Mouse (Mus musculus) left cerebral cortex, postnatal 36 days (tissue): ENCODE results near the gene Pax2. TPM values are rescaled to one million over a fixed set of nuclear protein-coding genes. Genes with fewer than 3 reads are reported as not detected.

Experiments used
- DNase-seq, 2 experiments: peaks; one replicate each; pipeline ENCODE4 v3.0.0; 2021 to 2022; ENCODE audit warnings: low spot score in 2 of 2, mixed read lengths in 1 of 2
- intact Hi-C: fragments of 180-260 bp; cut with DNase I; formaldehyde crosslinking; loops from one replicate; pipeline ENCODE4 v1.15.1; 2025
- total RNA-seq, 2 experiments: library from RNA; stranded (reverse); gene quantifications; 2 replicates each; pipeline ENCODE4 v1.2.3; 2021

The Pax2 gene
- total RNA-seq, 2 experiments from 2014 or later, result 0.16 to 0.32 TPM

- intact Hi-C loops, result no loop called here
- no peak for DNase-seq
These were observed 10.1 kb upstream of the Pax2 start for GRCm38 (mm10) chr19:44745741-44746140.

- DNase-seq, result no peak
- intact Hi-C loops, result no loop called here
These were observed 9.3 kb upstream of the Pax2 start for GRCm38 (mm10) chr19:44746541-44747024.

DNA sequence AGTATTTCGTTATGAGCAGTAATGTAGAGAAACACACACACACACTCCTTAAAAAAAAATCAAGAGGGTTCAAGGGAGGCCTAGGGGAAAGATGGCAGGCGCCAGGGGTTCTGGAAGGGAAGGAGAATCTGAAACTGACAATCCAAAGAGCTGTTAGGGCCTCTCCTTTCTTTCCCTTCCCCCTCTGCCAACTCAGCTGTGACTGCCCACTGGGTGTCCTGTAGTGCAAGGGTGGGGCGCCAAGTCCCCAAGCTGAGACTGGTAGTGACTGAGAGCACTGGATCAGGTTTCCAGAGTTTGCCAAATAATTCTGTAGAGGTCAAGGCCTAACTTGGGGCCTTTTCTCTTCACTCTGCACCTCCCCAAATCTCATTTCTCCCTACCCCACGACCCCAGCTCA is 8.4 kb upstream of the Pax2 start:
- intact Hi-C loops, result no loop called here
- DNase-seq, result no peak

- no peak for DNase-seq
- intact Hi-C loops, result no loop called here
These were observed 7.6 kb upstream of the Pax2 start for GRCm38 (mm10) chr19:44748271-44748670.

DNA sequence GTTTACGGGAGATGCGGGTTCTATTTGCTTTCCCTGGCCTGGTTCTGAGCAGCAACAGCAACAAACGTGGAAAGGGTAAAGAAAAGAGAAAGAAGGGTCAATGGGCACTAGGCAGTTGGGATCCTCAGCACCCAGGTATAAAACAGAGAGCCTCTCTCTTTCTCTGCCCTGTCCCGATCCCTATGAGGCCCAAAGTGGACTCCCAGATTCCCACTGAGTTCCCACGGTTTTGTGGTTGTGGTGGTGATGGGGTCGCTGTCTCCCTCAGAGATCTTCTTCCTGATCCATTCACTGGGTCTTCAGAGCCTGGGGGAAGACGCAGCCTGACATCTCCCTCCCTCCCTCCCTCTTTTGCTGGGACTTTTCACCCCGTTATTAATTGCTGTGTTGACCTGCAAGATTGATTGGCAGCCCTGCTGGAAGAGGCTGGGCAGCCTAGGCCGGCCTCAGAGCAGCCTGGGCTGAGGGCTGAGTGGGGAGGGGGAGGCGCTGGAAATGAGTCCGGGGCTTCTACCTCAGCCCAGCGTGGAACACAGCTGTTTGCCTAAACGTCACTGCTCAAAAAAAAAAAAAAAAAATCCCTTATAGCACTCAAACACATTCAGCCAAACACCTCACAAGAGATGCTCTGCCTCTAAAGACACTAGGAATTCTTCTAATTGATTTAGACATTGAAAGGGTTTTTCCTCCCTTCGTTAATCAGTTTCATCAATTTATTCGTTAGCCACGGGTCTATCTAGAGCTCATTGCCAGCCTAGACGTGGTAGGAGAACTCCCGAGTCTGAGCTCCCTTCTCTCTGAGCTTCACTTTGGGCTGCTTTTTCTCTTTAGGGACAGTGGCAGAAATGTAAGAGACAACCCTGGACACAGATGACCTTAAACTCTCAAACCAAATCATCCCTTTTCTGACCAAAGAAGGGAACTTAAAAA is 6.5 kb upstream of the Pax2 start:
- intact Hi-C loops, result no loop called here
- DNase-seq, result no peak

GRCm38 (mm10) chr19:44750051-44751041 is 5.5 kb upstream of the Pax2 start:
- no peak for DNase-seq
- intact Hi-C loops, result loop anchor here (10.0 kb wide), 1 partner anchor 134 kb away; no protein-coding TSS in a partner anchor

DNA sequence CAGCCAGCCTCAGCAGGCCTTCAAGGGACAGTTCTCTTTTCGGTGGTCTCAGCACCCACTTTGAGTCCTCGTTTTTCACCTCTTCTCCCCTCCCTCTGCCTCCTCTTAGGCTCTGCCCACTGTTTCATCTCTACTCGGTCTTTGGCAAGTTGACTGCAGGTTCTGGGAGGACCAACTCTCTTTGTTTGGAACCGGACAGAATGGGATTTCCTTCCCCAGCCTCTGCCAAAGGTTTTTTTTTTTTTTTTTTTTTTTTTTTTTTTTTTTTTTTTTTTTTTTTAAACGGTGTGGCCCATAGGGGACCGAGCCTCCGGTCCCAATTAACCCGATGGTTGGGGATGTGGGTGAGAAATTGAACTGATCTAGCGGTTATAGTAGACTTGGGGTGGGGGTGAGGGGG is 4.8 kb upstream of the Pax2 start:
- intact Hi-C loops, result loop anchor here (10.0 kb wide), 1 partner anchor 134 kb away; no protein-coding TSS in a partner anchor
- DNase-seq, result no peak

DNA sequence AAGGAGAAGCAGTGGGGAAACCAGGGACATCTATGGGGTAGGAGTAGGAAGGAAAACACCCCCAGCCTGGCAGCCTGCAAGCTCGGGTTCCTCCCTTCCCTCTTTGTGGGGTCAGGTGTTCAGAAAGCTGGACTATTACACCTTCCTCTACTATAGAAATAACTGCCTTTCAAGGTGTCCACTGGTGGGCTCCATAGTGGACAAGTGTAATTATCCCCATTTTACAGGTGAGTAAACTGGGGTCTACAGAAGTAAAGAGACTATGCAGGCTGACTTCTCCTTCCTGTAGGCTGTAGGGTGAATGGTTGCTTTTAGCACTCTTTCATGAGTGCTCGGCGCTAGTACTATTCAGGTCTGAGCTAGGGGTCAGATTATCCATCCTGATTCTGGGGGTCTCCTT is 4.3 kb upstream of the Pax2 start:
- no peak for DNase-seq
- intact Hi-C loops, result loop anchor here (10.0 kb wide), 1 partner anchor 133 kb away; no protein-coding TSS in a partner anchor

DNA sequence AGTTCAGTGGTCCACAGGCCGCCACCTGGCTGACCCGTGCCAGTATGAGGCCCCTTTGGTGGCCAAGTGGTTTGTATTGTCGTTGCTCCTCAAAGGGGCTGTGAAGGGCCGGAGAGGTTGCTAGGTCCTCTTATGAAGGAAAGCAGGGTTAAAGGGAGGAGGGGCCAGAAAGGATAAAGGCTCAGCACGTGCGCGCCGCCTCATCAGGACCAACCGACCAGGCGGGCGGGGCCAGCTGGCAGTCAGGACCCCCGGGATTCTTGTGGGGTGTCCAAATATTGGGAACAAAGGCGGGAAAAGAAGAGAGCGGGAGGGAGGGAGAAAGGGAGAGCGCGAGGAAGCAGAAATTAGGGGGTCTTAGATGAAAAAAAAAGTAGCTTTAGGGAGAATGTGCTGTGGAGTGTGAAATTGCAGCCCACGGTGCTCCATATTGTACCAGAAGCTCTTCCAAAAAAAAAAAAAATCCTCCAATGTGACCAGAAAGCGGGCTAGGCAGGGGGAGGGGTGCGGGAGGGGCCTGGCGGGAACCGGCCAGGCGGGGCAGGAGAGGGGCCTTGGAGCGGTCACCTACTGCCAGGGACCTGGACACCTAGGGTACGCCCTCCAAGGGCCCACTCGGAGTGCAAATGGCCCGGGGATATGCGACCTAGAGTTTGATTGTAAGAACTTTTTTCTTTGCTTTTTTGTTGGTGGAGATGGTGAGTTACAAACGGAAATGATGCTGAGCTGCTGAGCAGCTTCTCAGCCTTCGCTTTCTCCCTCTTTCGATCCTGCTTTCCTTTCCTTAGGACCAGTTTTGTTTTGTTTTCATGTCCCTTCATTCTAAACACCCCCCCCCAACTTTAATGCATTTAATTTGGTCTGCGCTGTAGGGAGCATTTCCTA is 3.5 kb upstream of the Pax2 start:
- intact Hi-C loops, result loop anchor here (10.0 kb wide), 1 partner anchor 133 kb away; no protein-coding TSS in a partner anchor
- no peak for DNase-seq

DNA sequence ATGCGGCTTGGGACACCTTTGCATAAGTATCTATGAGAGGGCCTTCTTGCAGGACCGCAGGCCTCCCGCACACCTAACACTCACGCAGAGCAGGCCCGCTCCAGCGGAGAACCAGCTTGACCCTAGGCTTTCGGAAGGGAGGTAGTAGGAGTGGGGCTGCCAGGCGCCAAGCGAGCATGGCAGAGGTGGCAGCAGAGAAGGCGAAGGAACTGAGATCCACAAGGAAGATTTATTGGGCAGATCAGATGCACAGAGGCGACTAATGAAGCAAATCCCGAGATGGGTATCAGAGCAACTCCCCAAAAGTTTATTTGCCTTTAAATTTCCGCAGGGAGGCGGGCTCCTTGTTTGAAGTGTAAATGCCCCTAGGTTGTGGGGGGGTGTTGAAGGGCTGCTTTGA is 2.5 kb upstream of the Pax2 start:
- no peak for DNase-seq
- intact Hi-C loops, result loop anchor here (10.0 kb wide), 1 partner anchor 131 kb away; no protein-coding TSS in a partner anchor

DNA sequence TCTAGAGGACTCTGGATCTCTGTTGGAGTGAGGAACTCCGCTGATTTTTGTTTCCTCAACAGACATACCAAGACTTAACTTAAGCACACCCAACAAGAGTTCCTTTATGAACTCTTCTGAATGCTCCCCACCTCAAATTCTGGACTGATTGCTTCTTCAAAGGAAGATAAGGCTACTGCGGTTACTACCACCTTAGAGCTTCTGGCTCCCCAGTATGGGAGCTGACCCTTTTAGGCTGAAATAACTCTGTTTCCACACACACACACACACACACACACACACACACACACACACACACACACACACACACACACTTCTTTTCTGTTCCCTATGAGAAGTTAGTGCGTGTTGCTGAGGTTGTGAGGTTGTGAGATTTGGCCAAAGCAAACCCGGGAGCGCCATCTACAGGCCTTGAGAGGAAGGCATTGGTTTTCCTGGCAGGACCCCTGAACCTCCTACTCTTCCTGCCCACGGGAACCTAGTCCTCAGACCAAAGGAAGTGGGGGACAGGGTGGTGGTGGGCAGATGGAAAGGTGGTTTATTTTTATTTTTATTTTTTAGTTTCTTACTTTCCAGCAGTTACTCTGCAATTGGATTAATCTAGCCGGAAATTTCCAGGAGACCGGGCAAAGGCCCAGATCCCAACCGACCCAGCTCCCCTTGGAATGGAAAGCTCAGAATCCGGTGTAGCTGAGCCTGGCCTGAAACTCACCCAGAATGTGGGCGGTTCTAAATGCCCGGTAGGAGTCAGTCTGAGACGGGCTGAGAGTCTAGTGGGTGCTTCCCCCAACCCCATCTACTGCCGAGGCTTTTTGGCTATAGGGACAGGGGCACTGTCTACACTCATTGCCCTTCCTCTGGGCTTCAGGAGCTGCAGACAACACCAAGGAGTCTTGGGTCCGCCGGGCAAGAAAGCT is 1.1 kb upstream of the Pax2 start:
- intact Hi-C loops, result loop anchor here (2.0 to 10.0 kb wide), 4 partner anchors 130 to 1147 kb away; no protein-coding TSS in a partner anchor
- DNase-seq, result no peak

GRCm38 (mm10) chr19:44755378-44755692 is 510 bp upstream of the Pax2 start:
- DNase-seq, result no peak

DNA sequence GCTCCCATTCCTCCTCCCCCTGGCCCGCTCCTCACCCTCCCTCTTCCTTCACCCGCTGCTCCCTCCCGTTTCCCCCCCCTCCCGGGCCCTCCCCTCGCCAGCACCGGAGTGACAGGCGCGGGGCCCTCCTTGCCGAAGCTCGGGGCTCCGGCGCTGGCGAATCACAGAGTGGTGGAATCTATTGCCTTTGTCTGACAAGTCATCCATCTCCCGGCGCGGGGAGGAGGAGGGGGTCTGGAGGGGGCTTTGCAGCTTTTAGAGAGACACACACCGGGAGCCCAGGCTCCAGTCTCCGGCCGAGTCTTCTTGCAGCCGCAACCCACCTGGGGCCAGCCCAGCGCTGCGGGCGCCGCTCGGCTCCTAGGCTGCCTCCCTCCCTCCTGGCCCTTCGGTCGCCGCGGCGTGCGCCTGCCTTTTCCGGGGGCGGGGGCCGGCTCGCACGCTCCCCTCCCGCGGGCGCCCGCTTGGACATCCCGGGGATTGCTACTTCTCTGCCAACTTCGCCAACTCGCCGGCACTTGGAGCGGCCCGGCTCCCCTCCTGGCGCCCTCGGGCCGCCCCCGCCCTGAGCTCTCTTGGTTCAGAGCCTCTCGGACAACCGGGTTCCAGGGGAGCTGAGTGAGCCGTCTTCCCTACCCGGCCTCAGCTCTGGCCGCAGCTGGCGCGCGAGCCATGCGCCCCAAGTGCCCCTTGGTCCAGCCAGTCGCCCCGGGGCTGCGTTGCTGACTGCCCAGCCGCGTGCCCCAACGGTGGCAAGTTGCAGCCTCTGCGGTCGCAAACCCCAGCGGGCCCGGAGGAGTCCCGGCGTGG is 781 bp downstream of the Pax2 start:
- no peak for DNase-seq
- intact Hi-C loops, result loop anchor here (5.0 to 10.0 kb wide), 3 partner anchors 128 to 1149 kb away; no protein-coding TSS in a partner anchor

More at GRCm38 (mm10) chr19:44755378-44755692, 510 bp upstream of the Pax2 start:
- intact Hi-C loops, result loop anchor here (2.0 to 10.0 kb wide), 4 partner anchors 129 to 1148 kb away; no protein-coding TSS in a partner anchor

DNA sequence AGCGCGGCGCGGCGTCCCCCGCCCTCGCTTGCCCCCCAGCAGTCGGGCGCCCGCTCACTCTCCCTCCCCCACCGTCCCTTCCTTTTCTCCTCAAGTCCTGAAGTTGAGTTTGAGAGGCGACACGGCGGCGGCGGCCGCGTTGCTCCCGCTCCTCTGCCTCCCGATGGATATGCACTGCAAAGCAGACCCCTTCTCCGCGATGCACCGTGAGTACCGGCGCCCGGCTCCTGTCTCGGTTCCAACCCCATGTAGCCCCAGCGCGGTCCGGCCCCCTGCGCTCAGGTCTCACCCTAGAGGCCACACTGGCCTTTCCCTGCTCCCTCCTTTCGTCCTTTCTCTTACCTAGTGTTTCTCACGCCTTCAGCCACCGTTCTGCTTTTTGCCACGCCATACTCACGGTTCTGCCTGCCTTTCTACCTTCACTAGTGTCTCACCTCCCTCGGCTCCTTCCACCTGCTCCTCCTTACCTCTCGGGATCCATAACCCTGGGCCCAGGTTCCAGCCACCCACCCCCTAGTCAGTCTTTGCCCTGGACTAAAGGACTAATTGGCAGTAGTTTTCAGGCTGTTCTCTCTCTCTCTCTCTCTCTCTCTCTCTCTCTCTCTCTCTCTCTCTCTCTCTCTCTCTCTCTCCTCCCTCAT is 1.5 kb downstream of the Pax2 start:
- DNase-seq, result no peak
- intact Hi-C loops, result loop anchor here (5.0 to 10.0 kb wide), 3 partner anchors 127 to 1150 kb away; no protein-coding TSS in a partner anchor

DNA sequence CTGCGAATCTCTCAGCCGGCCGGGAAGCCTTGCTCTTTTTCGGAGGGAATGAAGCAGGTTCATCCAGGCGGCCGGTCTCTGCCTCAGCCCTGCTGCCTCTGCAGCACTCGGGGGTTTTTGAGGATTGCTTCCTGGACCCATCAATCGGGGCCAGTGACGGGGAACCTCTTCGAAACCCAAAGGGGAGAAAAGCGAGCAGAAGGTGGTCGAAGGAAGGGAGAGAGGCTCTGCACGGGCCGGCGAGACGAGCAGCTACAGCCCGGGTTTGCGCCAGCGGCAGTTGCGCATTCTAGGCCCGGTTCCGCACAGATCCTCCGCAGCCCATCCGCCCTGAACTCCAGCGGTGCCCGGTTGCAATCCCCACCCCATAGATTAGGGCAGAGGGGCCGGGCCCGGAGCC is 3.0 kb downstream of the Pax2 start:
- DNase-seq, result no peak
- intact Hi-C loops, result loop anchor here (5.0 to 10.0 kb wide), 3 partner anchors 126 to 1152 kb away; no protein-coding TSS in a partner anchor

- intact Hi-C loops, result loop anchor here (5.0 to 10.0 kb wide), 4 partner anchors 125 to 1152 kb away; no protein-coding TSS in a partner anchor
- DNase-seq, result peak in 1 of 2 experiments; percentile 10
These were observed 3.8 kb downstream of the Pax2 start for GRCm38 (mm10) chr19:44759531-44760118.
